Mouse (Mus musculus) liver, adult 2 months (tissue): ENCODE data around the gene Rfc5.

Experiments used
- CTCF ChIP-seq: fragments of 200-500 bp; IDR thresholded peaks from 2 replicates; pipeline ENCODE4 v1.5.1; 2011; ENCODE audit warnings: low read depth, low read length, control low read depth
- POLR2A ChIP-seq: fragments of 200-500 bp; IDR thresholded peaks from 2 replicates; pipeline ENCODE4 v1.6.1; 2011; ENCODE audit warnings: low read length, control low read depth; ENCODE audit not compliant: insufficient read depth; ENCODE audit errors: extremely low read depth

GRCm38 (mm10) chr5:117357478-117358247 is 31.2 kb downstream of the Rfc5 start:
- TF ChIP-seq CTCF (no peak), POLR2A (no peak)
